Mouse (Mus musculus): ENCODE results near the gene Ppm1h. TPM values are rescaled to one million over a fixed set of nuclear protein-coding genes. Genes with fewer than 3 reads are reported as not detected.

The Ppm1h gene
- polyA plus RNA-seq, 1 experiment from 2014 or later, result 10.4 TPM

DNA sequence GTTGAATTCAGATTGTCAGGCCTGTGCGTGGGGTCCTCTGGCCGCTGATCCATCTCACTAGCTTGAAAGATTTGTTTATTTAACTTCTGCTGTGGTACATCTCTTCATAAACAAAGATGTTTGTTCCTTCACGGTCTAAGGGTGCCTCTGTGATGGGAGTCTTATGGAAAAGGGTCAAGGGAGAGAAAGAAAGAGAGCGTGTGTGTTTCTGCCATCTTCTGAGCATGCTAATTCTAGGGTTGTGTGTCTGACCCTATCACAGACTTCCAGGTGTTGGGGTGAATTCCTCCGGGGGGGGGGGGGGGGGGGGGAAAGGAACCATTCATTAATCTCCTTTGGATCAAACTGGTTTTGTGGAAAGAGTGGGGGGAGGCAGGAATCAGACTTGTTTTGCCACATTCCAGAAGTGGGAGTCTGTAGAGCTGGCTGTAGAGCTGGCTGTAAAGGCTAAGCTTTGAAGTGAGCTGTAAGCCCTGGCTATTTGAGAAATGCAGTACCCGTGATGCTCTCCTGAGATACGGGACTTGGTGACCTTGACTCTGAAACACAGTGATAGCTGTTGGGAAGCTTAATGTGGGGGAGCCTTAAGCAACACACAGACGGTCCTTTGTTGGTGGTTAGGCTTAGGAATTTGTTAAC is 191.4 kb downstream of the Ppm1h start:
- Histone ChIP-seq H3K9me3 (ENCODE audit: low read length) (no peaks in the 10 kb centered on the region), H3K36me3 (ENCODE audit: insufficient read depth, low read length) (no peaks in the 10 kb centered on the region), H3K27ac (ENCODE audit: low read length) (no peak overlapping the region), H3K4me3 (ENCODE audit: low read depth, low read length) (no peak overlapping the region), H3K27me3 (replicated peaks; ENCODE audit: insufficient read depth, low read length) (no peaks in the 10 kb centered on the region), H3K4me2 (replicated peaks; ENCODE audit: low read depth, low read length) (no peak overlapping the region), H3K9ac (replicated peaks; ENCODE audit: low read depth) (no peak overlapping the region), H3K4me1 (ENCODE audit: insufficient read depth, low read depth, low read length) (no peaks in the 10 kb centered on the region)
- peak; percentile 83 for ATAC-seq
- DNase-seq (ENCODE audit: low spot score), result peak; percentile 72
- 12% methylated on average over 8 of the region's 8 CpGs for WGBS
- no peak for TF ChIP-seq EP300 (IDR thresholded peaks at IDR 0.05)
- TF ChIP-seq CTCF (IDR thresholded peaks at IDR 0.05), result no peak

DNA sequence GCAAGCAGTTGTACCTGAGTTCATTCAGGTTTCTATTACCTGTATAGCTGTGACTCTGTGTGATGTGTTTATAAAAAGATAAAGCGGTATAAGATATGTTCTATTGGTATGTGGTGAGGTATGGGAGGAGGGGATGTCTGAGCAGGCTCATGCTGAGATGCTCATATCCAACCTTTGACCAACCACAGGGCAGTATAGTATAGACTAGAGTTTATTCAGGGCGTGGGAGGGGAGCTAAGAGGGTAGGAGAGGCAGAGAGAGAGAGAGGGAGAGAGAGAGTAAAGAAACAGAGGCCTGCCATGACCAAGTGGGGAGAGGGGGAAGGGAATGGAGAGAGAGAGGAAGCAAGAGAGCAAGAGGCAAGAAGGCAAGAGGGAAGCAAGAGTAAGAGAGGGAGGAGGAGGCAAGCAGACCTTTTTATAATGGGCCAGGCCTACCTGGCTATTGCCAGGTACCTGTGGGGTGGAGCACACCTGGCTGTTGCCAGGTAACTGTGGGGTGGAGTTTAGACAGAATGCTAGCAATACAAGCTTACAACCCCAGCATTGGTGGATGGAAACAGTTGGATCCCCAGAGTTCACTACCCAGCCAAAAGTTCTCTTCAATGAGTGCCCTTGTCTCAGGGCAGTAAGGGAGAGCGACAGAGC is 192.4 kb downstream of the Ppm1h start:
- peak; percentile 22; the same call in 1 of the 2 replicates for ATAC-seq

DNA sequence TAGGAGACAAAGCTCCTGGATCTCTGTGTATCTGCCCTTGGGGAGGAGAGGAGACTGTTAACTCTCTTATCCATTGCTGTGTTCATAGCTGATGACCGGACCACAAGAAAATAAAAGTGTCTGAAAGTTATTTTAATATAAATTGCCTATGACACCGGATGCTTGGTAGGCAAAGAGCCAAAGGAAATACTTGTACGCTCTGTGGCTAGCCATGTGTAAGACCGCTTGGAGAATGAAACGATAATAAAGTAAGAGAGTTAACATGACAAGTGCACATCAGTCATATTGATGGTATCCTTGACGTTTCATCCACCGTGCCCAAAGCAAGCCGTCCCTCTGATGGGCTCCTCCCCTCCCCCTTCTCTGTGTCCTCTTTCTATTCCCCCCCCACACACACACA is 194.2 kb downstream of the Ppm1h start:
- H3K36me3 ChIP-seq (ENCODE audit: insufficient read depth, low read length), result no peaks in the 10 kb centered on the region
- no peak overlapping the region for H3K9ac ChIP-seq (replicated peaks; ENCODE audit: low read depth)
- H3K4me1 ChIP-seq (ENCODE audit: insufficient read depth, low read depth, low read length), result no peaks in the 10 kb centered on the region
- no peak overlapping the region for H3K4me3 ChIP-seq (ENCODE audit: low read depth, low read length)
- peak; percentile 4 for DNase-seq (ENCODE audit: low spot score)
- TF ChIP-seq EP300 (IDR thresholded peaks at IDR 0.05) (no peak), CTCF (IDR thresholded peaks at IDR 0.05) (no peak)
- no peaks in the 10 kb centered on the region for H3K27me3 ChIP-seq (replicated peaks; ENCODE audit: insufficient read depth, low read length)
- 68% methylated on average over 8 of the region's 8 CpGs for WGBS
- no peak for ATAC-seq
- H3K27ac ChIP-seq (ENCODE audit: low read length), result no peak overlapping the region
- no peak overlapping the region for H3K4me2 ChIP-seq (replicated peaks; ENCODE audit: low read depth, low read length)
- no peaks in the 10 kb centered on the region for H3K9me3 ChIP-seq (ENCODE audit: low read length)

More for the DNA sequence above, 192.4 kb downstream of the Ppm1h start:
- H3K9me3 ChIP-seq (ENCODE audit: low read length), result no peaks in the 10 kb centered on the region
- H3K4me3 ChIP-seq (ENCODE audit: low read depth, low read length), result no peak overlapping the region
- no peaks in the 10 kb centered on the region for H3K36me3 ChIP-seq (ENCODE audit: insufficient read depth, low read length)
- peak overlapping the region; percentile 29; the same call in 1 of the 2 replicates for H3K27ac ChIP-seq (ENCODE audit: low read length)
- H3K4me1 ChIP-seq (ENCODE audit: insufficient read depth, low read depth, low read length), result no peaks in the 10 kb centered on the region
- 58% methylated on average over 3 of the region's 3 CpGs for WGBS
- H3K9ac ChIP-seq (replicated peaks; ENCODE audit: low read depth), result no peak overlapping the region
- no peak overlapping the region for H3K4me2 ChIP-seq (replicated peaks; ENCODE audit: low read depth, low read length)
- no peak for TF ChIP-seq CTCF (IDR thresholded peaks at IDR 0.05)
- TF ChIP-seq EP300 (IDR thresholded peaks at IDR 0.05), result no peak
- no peak for DNase-seq (ENCODE audit: low spot score)
- no peaks in the 10 kb centered on the region for H3K27me3 ChIP-seq (replicated peaks; ENCODE audit: insufficient read depth, low read length)

DNA sequence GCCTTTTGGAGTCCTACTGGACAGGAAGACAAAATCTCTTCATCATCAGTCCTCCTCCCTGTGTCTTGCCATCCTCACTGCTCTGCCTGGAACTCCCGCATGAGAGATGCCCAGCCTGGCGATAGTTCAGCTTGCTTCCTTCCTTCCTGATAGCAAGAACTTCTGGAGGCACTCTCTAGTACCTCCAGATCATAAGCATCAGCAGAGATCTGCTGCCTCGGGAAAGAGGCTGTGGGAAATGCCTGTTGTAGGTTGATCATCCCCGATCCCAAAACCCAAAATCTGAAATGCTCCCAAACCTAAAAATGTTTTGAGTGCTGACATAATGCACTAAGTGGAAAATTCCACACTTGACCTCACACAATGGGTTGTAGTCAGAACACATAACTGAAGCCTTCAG is 198.4 kb downstream of the Ppm1h start:
- DNase-seq (ENCODE audit: low spot score) (no peak), ATAC-seq (no peak)
- Histone ChIP-seq H3K4me2 (replicated peaks; ENCODE audit: low read depth, low read length) (no peak overlapping the region), H3K36me3 (ENCODE audit: insufficient read depth, low read length) (no peaks in the 10 kb centered on the region), H3K27ac (ENCODE audit: low read length) (no peak overlapping the region), H3K4me1 (ENCODE audit: insufficient read depth, low read depth, low read length) (no peaks in the 10 kb centered on the region), H3K27me3 (replicated peaks; ENCODE audit: insufficient read depth, low read length) (no peaks in the 10 kb centered on the region), H3K9me3 (ENCODE audit: low read length) (no peaks in the 10 kb centered on the region), H3K9ac (replicated peaks; ENCODE audit: low read depth) (no peak overlapping the region), H3K4me3 (ENCODE audit: low read depth, low read length) (no peak overlapping the region)
- WGBS, result 67% methylated on average over 4 of the region's 4 CpGs
- TF ChIP-seq EP300 (IDR thresholded peaks at IDR 0.05) (no peak), CTCF (IDR thresholded peaks at IDR 0.05) (no peak)

DNA sequence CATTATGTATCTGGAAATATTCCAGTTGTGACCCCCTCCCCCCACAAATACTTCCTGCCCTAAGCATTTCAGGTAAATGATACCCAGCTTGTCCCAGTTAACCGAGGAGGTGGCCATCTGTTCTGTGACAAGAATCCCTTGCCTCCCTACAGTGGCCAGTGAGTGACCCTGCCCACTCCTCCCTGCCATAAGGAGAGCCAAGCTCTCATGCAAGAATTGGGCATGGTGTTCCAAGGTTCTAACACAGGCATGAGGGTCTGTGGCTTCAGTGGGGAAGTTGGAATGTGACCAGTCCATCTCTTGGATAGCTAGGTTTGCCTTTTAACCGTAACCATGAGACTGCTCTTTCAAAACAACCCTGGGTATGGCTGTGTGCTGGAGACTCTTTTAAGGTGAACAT is 198.9 kb downstream of the Ppm1h start:
- no peaks in the 10 kb centered on the region for H3K27me3 ChIP-seq (replicated peaks; ENCODE audit: insufficient read depth, low read length)
- DNase-seq (ENCODE audit: low spot score), result peak; percentile 4
- no peaks in the 10 kb centered on the region for H3K36me3 ChIP-seq (ENCODE audit: insufficient read depth, low read length)
- no peak for ATAC-seq
- no peak overlapping the region for H3K27ac ChIP-seq (ENCODE audit: low read length)
- no peak overlapping the region for H3K4me3 ChIP-seq (ENCODE audit: low read depth, low read length)
- no peaks in the 10 kb centered on the region for H3K9me3 ChIP-seq (ENCODE audit: low read length)
- H3K4me2 ChIP-seq (replicated peaks; ENCODE audit: low read depth, low read length), result no peak overlapping the region
- 75% methylated on average over 2 of the region's 2 CpGs for WGBS
- TF ChIP-seq EP300 (IDR thresholded peaks at IDR 0.05), result no peak
- no peak for TF ChIP-seq CTCF (IDR thresholded peaks at IDR 0.05)
- no peak overlapping the region for H3K9ac ChIP-seq (replicated peaks; ENCODE audit: low read depth)
- no peaks in the 10 kb centered on the region for H3K4me1 ChIP-seq (ENCODE audit: insufficient read depth, low read depth, low read length)

DNA sequence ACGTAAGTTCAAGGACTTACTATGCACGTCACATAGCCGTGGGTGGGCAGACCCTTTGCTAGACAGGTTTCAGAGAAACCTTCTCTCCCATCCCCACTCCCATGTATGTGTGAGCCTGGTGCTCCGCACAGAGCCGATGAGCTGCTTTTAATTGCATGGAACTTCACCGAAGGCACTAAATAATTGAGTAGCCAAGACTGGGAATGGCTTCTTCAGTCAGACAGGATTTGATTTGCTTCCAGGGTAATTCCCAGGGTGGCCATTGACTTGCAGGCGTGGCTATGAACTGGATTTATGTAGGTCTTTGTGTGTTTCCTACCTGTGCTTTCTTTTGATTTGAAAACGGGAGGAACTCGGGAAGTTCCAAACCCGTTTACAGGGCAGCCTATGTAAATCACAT is 202.9 kb downstream of the Ppm1h start:
- no peak for ATAC-seq
- TF ChIP-seq EP300 (IDR thresholded peaks at IDR 0.05) (no peak), CTCF (IDR thresholded peaks at IDR 0.05) (no peak)
- Histone ChIP-seq H3K4me1 (ENCODE audit: insufficient read depth, low read depth, low read length) (peaks cover 2% of the 10 kb centered on the region; the same call in 1 of the 2 replicates), H3K36me3 (ENCODE audit: insufficient read depth, low read length) (no peaks in the 10 kb centered on the region), H3K4me2 (replicated peaks; ENCODE audit: low read depth, low read length) (no peak overlapping the region), H3K9me3 (ENCODE audit: low read length) (no peaks in the 10 kb centered on the region), H3K27me3 (replicated peaks; ENCODE audit: insufficient read depth, low read length) (no peaks in the 10 kb centered on the region), H3K4me3 (ENCODE audit: low read depth, low read length) (no peak overlapping the region), H3K27ac (ENCODE audit: low read length) (no peak overlapping the region), H3K9ac (replicated peaks; ENCODE audit: low read depth) (no peak overlapping the region)
- WGBS, result 91% methylated on average over 10 of the region's 10 CpGs
- DNase-seq (ENCODE audit: low spot score), result no peak

All from lung, postnatal 0 days (tissue).